Mouse (Mus musculus): ENCODE results near the gene Fto. TPM values are rescaled to one million over a fixed set of nuclear protein-coding genes. Genes with fewer than 3 reads are reported as not detected.

Gene Fto
- total and polyA plus RNA-seq, 3 experiments: 12.2 to 50.1 (median 17.3) TPM

DNA sequence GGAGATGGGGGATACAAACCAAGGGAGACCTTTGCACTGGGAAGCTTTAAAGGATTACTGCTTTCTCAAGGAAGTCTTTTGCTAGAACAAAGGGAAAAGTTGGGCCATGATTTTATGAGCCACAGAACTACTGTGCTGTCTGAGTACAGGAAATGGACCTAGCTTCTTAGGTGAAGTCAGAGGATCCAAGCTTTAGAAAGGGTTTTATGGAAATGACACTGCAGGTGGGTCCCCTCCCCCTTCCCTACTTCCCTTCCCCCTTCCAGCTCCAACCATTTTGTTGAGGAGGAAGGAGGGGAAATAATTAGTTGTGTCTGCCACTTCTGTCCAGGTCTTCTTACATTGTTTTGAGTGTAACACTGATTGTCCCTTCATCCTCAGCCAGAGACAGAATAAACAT lies 182.7 kb downstream of the Fto start:
- no peaks in the 10 kb centered on the region for H3K27me3 ChIP-seq (ENCODE audit: insufficient read depth, low read length)
- DNase-seq (ENCODE audit: low spot score) (no peak), ATAC-seq (ENCODE audit: extremely low read depth, insufficient number of reproducible peaks, low FRiP score, poor library complexity, severe bottlenecking) (no peak)
- H3K4me3 ChIP-seq (ENCODE audit: low read depth, low read length): no peak overlapping the region
- TF ChIP-seq TAL1 (conservative IDR thresholded peaks at IDR 0.05; ENCODE audit: low read depth, low read length) (no peak), GATA2 (IDR thresholded peaks at IDR 0.05; ENCODE audit: borderline replicate concordance, low read depth, low read length) (no peak), CTCF (IDR thresholded peaks at IDR 0.05; ENCODE audit: low read depth, low read length) (no peak), GATA1 (IDR thresholded peaks at IDR 0.05; ENCODE audit: borderline replicate concordance, low read length) (no peak), POLR2AphosphoS5 (IDR thresholded peaks at IDR 0.05; ENCODE audit: insufficient replicate concordance, low read depth, low read length) (no peak)
- peaks cover 10% of the 10 kb centered on the region for H3K4me1 ChIP-seq (ENCODE audit: insufficient read depth, low read depth, low read length)
- peaks cover 29% of the 10 kb centered on the region for H3K36me3 ChIP-seq (replicated peaks)
- H3K9me3 ChIP-seq (replicated peaks): no peaks in the 10 kb centered on the region

DNA sequence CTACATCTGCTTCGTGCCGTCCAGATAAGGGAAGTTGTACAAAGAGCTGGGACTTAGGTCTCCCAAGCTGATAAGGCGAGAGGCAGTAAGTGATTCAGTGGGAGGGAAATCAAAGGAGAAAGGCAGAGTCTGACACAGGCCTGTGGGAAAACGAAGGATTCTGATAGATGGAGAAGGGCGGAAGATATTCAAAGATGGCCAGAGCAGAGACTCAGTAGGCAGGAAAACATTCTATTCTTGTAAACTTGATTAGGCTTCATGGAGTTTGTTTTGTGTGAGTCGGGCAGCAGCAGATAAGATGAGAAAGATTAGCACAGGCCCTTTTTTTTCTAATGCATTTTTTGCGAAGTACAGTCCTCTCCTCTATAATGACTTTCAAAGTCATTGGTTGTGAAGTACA lies 183.6 kb downstream of the Fto start:
- TF ChIP-seq CTCF (IDR thresholded peaks at IDR 0.05; ENCODE audit: low read depth, low read length) (no peak), POLR2AphosphoS5 (IDR thresholded peaks at IDR 0.05; ENCODE audit: insufficient replicate concordance, low read depth, low read length) (no peak), GATA2 (IDR thresholded peaks at IDR 0.05; ENCODE audit: borderline replicate concordance, low read depth, low read length) (no peak), TAL1 (conservative IDR thresholded peaks at IDR 0.05; ENCODE audit: low read depth, low read length) (no peak), GATA1 (IDR thresholded peaks at IDR 0.05; ENCODE audit: borderline replicate concordance, low read length) (no peak)
- Histone ChIP-seq H3K27me3 (ENCODE audit: insufficient read depth, low read length) (no peaks in the 10 kb centered on the region), H3K36me3 (replicated peaks) (peaks cover 32% of the 10 kb centered on the region), H3K9me3 (replicated peaks) (no peaks in the 10 kb centered on the region), H3K4me3 (ENCODE audit: low read depth, low read length) (no peak overlapping the region), H3K4me1 (ENCODE audit: insufficient read depth, low read depth, low read length) (peaks cover 10% of the 10 kb centered on the region)
- DNase-seq (ENCODE audit: low spot score) (no peak), ATAC-seq (ENCODE audit: extremely low read depth, insufficient number of reproducible peaks, low FRiP score, poor library complexity, severe bottlenecking) (peak; percentile 61)

DNA sequence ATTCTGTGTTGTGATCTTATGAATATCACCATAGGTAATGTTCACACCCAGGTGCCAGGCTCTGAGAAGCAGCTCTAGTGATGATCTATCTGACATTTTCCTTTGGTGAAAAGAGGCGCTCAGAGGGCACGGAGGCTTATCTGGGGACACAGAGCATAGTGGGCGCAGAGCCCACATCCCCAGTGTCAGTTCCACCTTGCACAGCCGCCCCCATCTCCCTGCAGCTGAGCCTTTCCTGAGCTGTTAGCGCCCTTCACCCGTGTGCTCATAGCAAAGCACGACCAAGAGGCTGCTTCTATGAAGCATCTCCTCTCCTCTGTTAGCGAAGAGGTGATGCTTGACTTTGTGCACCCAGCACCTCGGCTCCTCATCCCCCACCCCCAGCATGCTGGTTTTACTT lies 185.3 kb downstream of the Fto start:
- DNase-seq (ENCODE audit: low spot score) (no peak), ATAC-seq (ENCODE audit: extremely low read depth, insufficient number of reproducible peaks, low FRiP score, poor library complexity, severe bottlenecking) (no peak)
- peaks cover 41% of the 10 kb centered on the region for H3K36me3 ChIP-seq (replicated peaks)
- no peaks in the 10 kb centered on the region for H3K27me3 ChIP-seq (ENCODE audit: insufficient read depth, low read length)
- no peak for TF ChIP-seq POLR2AphosphoS5 (IDR thresholded peaks at IDR 0.05; ENCODE audit: insufficient replicate concordance, low read depth, low read length)
- no peak for TF ChIP-seq GATA1 (IDR thresholded peaks at IDR 0.05; ENCODE audit: borderline replicate concordance, low read length)
- no peak for TF ChIP-seq CTCF (IDR thresholded peaks at IDR 0.05; ENCODE audit: low read depth, low read length)
- TF ChIP-seq TAL1 (conservative IDR thresholded peaks at IDR 0.05; ENCODE audit: low read depth, low read length): no peak
- TF ChIP-seq GATA2 (IDR thresholded peaks at IDR 0.05; ENCODE audit: borderline replicate concordance, low read depth, low read length): no peak
- no peak overlapping the region for H3K4me3 ChIP-seq (ENCODE audit: low read depth, low read length)
- H3K9me3 ChIP-seq (replicated peaks): no peaks in the 10 kb centered on the region
- peaks cover 10% of the 10 kb centered on the region for H3K4me1 ChIP-seq (ENCODE audit: insufficient read depth, low read depth, low read length)

DNA sequence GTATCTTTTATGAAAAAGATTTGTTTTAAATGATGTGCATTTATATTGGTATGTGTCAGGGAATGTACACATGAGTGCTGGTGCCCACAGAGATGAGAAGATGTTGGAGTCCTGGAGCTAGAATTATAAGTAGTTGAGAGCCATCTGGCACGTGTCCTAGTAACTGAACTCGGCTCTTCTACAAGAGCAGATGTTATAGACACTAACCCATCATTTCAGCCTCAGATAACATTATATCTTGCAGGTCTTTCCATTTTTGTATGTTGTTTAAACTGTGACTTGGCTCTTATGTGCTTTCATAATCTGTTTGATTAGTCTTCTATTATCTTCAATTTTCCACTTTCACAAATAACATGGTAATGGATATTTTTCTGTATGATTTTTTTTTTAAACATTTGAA lies 186.0 kb downstream of the Fto start:
- ATAC-seq (ENCODE audit: extremely low read depth, insufficient number of reproducible peaks, low FRiP score, poor library complexity, severe bottlenecking): no peak
- H3K27me3 ChIP-seq (ENCODE audit: insufficient read depth, low read length): no peaks in the 10 kb centered on the region
- TF ChIP-seq GATA2 (IDR thresholded peaks at IDR 0.05; ENCODE audit: borderline replicate concordance, low read depth, low read length) (no peak), GATA1 (IDR thresholded peaks at IDR 0.05; ENCODE audit: borderline replicate concordance, low read length) (no peak), TAL1 (conservative IDR thresholded peaks at IDR 0.05; ENCODE audit: low read depth, low read length) (no peak), CTCF (IDR thresholded peaks at IDR 0.05; ENCODE audit: low read depth, low read length) (no peak), POLR2AphosphoS5 (IDR thresholded peaks at IDR 0.05; ENCODE audit: insufficient replicate concordance, low read depth, low read length) (no peak)
- no peak for DNase-seq (ENCODE audit: low spot score)
- no peaks in the 10 kb centered on the region for H3K9me3 ChIP-seq (replicated peaks)
- H3K4me3 ChIP-seq (ENCODE audit: low read depth, low read length): no peak overlapping the region
- H3K4me1 ChIP-seq (ENCODE audit: insufficient read depth, low read depth, low read length): peaks cover 10% of the 10 kb centered on the region
- H3K36me3 ChIP-seq (replicated peaks): peaks cover 46% of the 10 kb centered on the region

- TF ChIP-seq POLR2AphosphoS5 (IDR thresholded peaks at IDR 0.05; ENCODE audit: insufficient replicate concordance, low read depth, low read length): no peak
- no peak for TF ChIP-seq CTCF (IDR thresholded peaks at IDR 0.05; ENCODE audit: low read depth, low read length)
- TF ChIP-seq GATA2 (IDR thresholded peaks at IDR 0.05; ENCODE audit: borderline replicate concordance, low read depth, low read length): no peak
- TF ChIP-seq TAL1 (conservative IDR thresholded peaks at IDR 0.05; ENCODE audit: low read depth, low read length): no peak
- TF ChIP-seq GATA1 (IDR thresholded peaks at IDR 0.05; ENCODE audit: borderline replicate concordance, low read length): no peak
- DNase-seq (ENCODE audit: low spot score) (no peak), ATAC-seq (ENCODE audit: extremely low read depth, insufficient number of reproducible peaks, low FRiP score, poor library complexity, severe bottlenecking) (no peak)
- H3K36me3 ChIP-seq (replicated peaks): peaks cover 47% of the 10 kb centered on the region
- no peaks in the 10 kb centered on the region for H3K27me3 ChIP-seq (ENCODE audit: insufficient read depth, low read length)
- no peak overlapping the region for H3K4me3 ChIP-seq (ENCODE audit: low read depth, low read length)
- peaks cover 3% of the 10 kb centered on the region; the same call in 1 of the 2 replicates for H3K4me1 ChIP-seq (ENCODE audit: insufficient read depth, low read depth, low read length)
- H3K9me3 ChIP-seq (replicated peaks): no peaks in the 10 kb centered on the region
These were observed 188.8 kb downstream of the Fto start for GRCm38 (mm10) chr8:91501960-91502600.

DNA sequence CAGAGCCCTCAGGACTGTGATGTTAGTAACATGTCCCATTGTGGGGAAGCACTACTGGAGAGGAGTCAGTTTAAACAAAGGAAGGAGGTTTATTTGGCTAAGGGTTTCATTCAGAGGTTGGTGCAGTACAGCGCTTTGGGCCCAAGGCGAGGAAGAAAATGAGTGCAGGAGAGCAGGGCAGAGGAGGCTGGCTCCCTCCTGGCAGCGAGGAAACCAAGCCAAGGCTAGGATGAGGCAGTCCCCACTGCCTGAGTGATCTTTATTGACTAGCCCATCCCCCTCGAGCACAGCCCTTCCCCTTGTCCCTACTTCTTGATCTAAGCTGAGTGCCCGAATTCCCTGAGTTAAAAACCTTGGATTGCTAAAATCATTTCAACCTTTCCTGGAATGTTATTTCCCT lies 189.5 kb downstream of the Fto start:
- peaks cover 3% of the 10 kb centered on the region; the same call in 1 of the 2 replicates for H3K4me1 ChIP-seq (ENCODE audit: insufficient read depth, low read depth, low read length)
- H3K27me3 ChIP-seq (ENCODE audit: insufficient read depth, low read length): no peaks in the 10 kb centered on the region
- ATAC-seq (ENCODE audit: extremely low read depth, insufficient number of reproducible peaks, low FRiP score, poor library complexity, severe bottlenecking): no peak
- DNase-seq (ENCODE audit: low spot score): no peak
- peaks cover 48% of the 10 kb centered on the region for H3K36me3 ChIP-seq (replicated peaks)
- no peak for TF ChIP-seq GATA1 (IDR thresholded peaks at IDR 0.05; ENCODE audit: borderline replicate concordance, low read length)
- no peak for TF ChIP-seq GATA2 (IDR thresholded peaks at IDR 0.05; ENCODE audit: borderline replicate concordance, low read depth, low read length)
- no peak for TF ChIP-seq TAL1 (conservative IDR thresholded peaks at IDR 0.05; ENCODE audit: low read depth, low read length)
- TF ChIP-seq POLR2AphosphoS5 (IDR thresholded peaks at IDR 0.05; ENCODE audit: insufficient replicate concordance, low read depth, low read length): no peak
- TF ChIP-seq CTCF (IDR thresholded peaks at IDR 0.05; ENCODE audit: low read depth, low read length): no peak
- H3K4me3 ChIP-seq (ENCODE audit: low read depth, low read length): no peak overlapping the region
- no peaks in the 10 kb centered on the region for H3K9me3 ChIP-seq (replicated peaks)

Measured in G1E (cell line).